Mouse (Mus musculus): Measurements from ENCODE around the gene Samd8. TPM values are rescaled to one million over a fixed set of nuclear protein-coding genes. Genes with fewer than 3 reads are reported as not detected.

The Samd8 gene
- polyA plus RNA-seq (2014; fragmentation: Nextera tagmentation; extraction: Ambion mirVana): 8.5 and 11.5 TPM in 2 replicates

DNA sequence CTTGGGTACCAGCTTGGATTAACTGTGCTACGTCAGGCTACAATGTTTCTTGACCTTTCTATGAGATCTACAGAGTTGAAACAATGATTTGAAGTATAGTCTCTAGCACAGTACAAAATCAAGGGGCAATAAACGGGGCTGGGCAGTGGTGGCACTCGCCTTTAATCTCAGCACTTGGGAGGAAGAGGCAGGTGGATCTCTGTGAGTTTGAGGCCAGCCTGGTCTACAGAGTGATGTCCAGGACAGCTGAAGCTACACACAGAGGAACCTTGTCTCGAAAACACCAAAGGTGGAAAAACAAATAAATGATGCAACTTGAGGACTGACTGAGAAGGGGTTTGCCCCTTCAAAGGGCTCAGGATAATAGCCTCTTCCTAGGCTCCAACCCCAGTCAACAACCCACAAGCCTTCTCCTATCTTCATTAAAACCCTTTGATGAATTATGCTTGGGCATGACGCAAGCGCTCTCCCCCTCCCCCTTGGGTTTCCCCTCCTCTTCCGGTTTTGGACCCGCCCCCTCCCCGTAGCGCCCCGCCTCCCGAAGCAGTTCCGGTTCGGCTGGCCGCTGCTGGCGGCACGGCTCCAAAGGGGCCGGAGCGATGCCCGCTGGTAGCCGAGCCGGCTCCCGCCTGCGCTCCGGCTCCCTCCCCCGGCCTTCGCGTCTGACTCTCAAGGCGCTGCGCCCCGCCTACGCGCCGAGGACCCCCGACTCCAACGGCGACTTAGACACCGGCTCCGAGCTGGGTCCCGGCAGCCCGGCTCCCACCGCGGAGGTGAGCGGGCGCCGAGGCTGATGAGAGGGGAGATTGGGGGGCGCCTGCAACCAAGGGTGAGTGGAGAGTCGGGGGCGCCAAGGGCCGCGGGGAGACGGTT lies at the start of gene Samd8:
Gene Samd8 (plus strand): TSS at position 524 of the 873 bp plus-strand sequence.
- Histone ChIP-seq H3K9me3 (ENCODE audit: control insufficient read depth, low read length) (no peaks in the 10 kb centered on the region), H3K9ac (ENCODE audit: low read length) (peak within 1 kb of the TSS; percentile 91), H3K36me3 (ENCODE audit: control insufficient read depth, insufficient read depth, low read length) (no peaks in the 10 kb centered on the region), H3K4me1 (ENCODE audit: control insufficient read depth in 2 of 2, insufficient read depth in 2 of 2, low read length in 2 of 2) (peaks cover 0 to 8% of the 10 kb centered on the region in 2 experiments; a peak in 2 of 4 replicates), H3K27ac (replicated peaks in 1 of 2; ENCODE audit: control insufficient read depth in 1 of 2, insufficient read depth in 1 of 2, low read depth in 2 of 2, low read length in 2 of 2) (peak within 1 kb of the TSS; percentile 73 to 87), H3K4me2 (ENCODE audit: low read length) (peak within 1 kb of the TSS; percentile 77), H3K4me3 (ENCODE audit: control insufficient read depth in 1 of 2, insufficient read depth in 1 of 2, low read depth in 1 of 2, low read length in 2 of 2) (peak within 1 kb of the TSS; percentile 89 to 100), H3K27me3 (ENCODE audit: control insufficient read depth, insufficient read depth, low read length) (no peaks in the 10 kb centered on the region)
- WGBS: 6% methylated on average over 52 of the region's 52 CpGs
- peak; percentile 82 for ATAC-seq (ENCODE audit: insufficient number of reproducible peaks, insufficient read depth, low FRiP score, low read depth)

- no peaks in the 10 kb centered on the region for H3K9me3 ChIP-seq (ENCODE audit: control insufficient read depth, low read length)
- H3K4me1 ChIP-seq (ENCODE audit: control insufficient read depth in 2 of 2, insufficient read depth in 2 of 2, low read length in 2 of 2): peaks cover 20 to 25% of the 10 kb centered on the region in 2 experiments
- no peaks in the 10 kb centered on the region for H3K27me3 ChIP-seq (ENCODE audit: control insufficient read depth, insufficient read depth, low read length)
- H3K4me2 ChIP-seq (ENCODE audit: low read length): 0 out of 2 replicates have a peak overlapping the region, but pooled peaks have one; percentile 10
- ATAC-seq (ENCODE audit: insufficient number of reproducible peaks, insufficient read depth, low FRiP score, low read depth): no peak
- H3K9ac ChIP-seq (ENCODE audit: low read length): no peak overlapping the region
- H3K36me3 ChIP-seq (ENCODE audit: control insufficient read depth, insufficient read depth, low read length): no peaks in the 10 kb centered on the region
- H3K27ac ChIP-seq (replicated peaks in 1 of 2; ENCODE audit: control insufficient read depth in 1 of 2, insufficient read depth in 1 of 2, low read depth in 2 of 2, low read length in 2 of 2): peak overlapping the region; percentile 8 to 30; a peak in 1 of 4 replicates
- no peak overlapping the region for H3K4me3 ChIP-seq (ENCODE audit: control insufficient read depth in 1 of 2, insufficient read depth in 1 of 2, low read depth in 1 of 2, low read length in 2 of 2)
- 64% methylated on average over 8 of the region's 8 CpGs for WGBS
Observed at GRCm38 (mm10) chr14:21702691-21703090, 47.6 kb upstream of the Samd8 start.

- Histone ChIP-seq H3K27ac (replicated peaks in 1 of 2; ENCODE audit: control insufficient read depth in 1 of 2, insufficient read depth in 1 of 2, low read depth in 2 of 2, low read length in 2 of 2) (peak overlapping the region; percentile 30 to 54; a peak in 3 of 4 replicates), H3K27me3 (ENCODE audit: control insufficient read depth, insufficient read depth, low read length) (no peaks in the 10 kb centered on the region), H3K9ac (ENCODE audit: low read length) (no peak overlapping the region; the same call in 1 of the 2 replicates), H3K4me2 (ENCODE audit: low read length) (0 out of 2 replicates have a peak overlapping the region, but pooled peaks have one; percentile 10), H3K36me3 (ENCODE audit: control insufficient read depth, insufficient read depth, low read length) (no peaks in the 10 kb centered on the region), H3K4me1 (ENCODE audit: control insufficient read depth in 2 of 2, insufficient read depth in 2 of 2, low read length in 2 of 2) (peaks cover 20 to 25% of the 10 kb centered on the region in 2 experiments), H3K4me3 (ENCODE audit: control insufficient read depth in 1 of 2, insufficient read depth in 1 of 2, low read depth in 1 of 2, low read length in 2 of 2) (no peak overlapping the region), H3K9me3 (ENCODE audit: control insufficient read depth, low read length) (no peaks in the 10 kb centered on the region)
- WGBS: 16% methylated on average over 5 of the region's 5 CpGs
- ATAC-seq (ENCODE audit: insufficient number of reproducible peaks, insufficient read depth, low FRiP score, low read depth): peak; percentile 69
Observed at GRCm38 (mm10) chr14:21703255-21703654, 47.1 kb upstream of the Samd8 start.

GRCm38 (mm10) chr14:21705462-21705861 lies 44.9 kb upstream of the Samd8 start:
- Histone ChIP-seq H3K9me3 (ENCODE audit: control insufficient read depth, low read length) (no peaks in the 10 kb centered on the region), H3K9ac (ENCODE audit: low read length) (no peak overlapping the region), H3K27ac (replicated peaks in 1 of 2; ENCODE audit: control insufficient read depth in 1 of 2, insufficient read depth in 1 of 2, low read depth in 2 of 2, low read length in 2 of 2) (no peak overlapping the region), H3K4me1 (ENCODE audit: control insufficient read depth in 2 of 2, insufficient read depth in 2 of 2, low read length in 2 of 2) (peaks cover 26 to 36% of the 10 kb centered on the region in 2 experiments), H3K4me3 (ENCODE audit: control insufficient read depth in 1 of 2, insufficient read depth in 1 of 2, low read depth in 1 of 2, low read length in 2 of 2) (no peak overlapping the region), H3K27me3 (ENCODE audit: control insufficient read depth, insufficient read depth, low read length) (no peaks in the 10 kb centered on the region), H3K36me3 (ENCODE audit: control insufficient read depth, insufficient read depth, low read length) (no peaks in the 10 kb centered on the region), H3K4me2 (ENCODE audit: low read length) (no peak overlapping the region)
- 90% methylated on average over 2 of the region's 2 CpGs for WGBS
- no peak for ATAC-seq (ENCODE audit: insufficient number of reproducible peaks, insufficient read depth, low FRiP score, low read depth)

DNA sequence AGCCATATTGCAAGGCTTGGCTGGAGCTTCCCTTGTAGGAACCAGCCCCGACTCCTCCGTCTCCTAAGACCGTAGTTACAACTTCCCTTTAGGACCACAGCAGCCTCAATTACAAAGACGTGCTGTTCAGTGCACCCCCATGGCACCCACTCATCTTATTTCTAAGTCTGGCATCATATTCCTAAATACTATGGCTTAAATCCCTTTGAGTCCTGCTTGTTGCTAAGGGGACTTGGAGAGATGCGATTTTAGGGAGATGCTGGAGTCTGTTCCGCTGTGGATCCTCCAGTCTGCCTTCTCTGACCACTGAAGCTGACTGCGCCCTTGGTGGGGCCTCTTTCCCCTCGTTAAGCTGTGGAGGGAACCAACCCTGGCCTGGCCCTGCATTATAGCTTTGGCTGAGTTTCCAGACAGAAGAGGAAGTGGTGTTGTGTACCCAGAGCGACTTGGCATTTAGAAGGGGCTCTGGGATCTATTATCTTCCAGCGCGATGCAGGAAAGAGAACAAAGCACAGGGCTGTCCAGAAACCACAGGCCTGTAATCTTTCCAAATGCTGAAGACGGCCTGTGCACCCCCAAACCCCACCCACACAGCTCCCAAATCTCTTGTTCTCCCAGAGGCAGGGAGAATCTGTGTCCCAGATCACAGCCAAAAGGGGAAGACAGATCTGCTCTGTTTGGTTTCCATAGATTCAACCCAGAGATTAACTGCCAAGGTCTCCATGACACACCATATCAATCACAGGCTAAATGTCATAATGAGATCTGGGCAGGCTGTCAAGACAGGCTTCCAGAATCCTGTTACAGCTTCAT lies 43.4 kb upstream of the Samd8 start:
- WGBS: 52% methylated on average over 12 of the region's 12 CpGs
- peak; percentile 57 for ATAC-seq (ENCODE audit: insufficient number of reproducible peaks, insufficient read depth, low FRiP score, low read depth)
- Histone ChIP-seq H3K4me2 (ENCODE audit: low read length) (no peak overlapping the region), H3K36me3 (ENCODE audit: control insufficient read depth, insufficient read depth, low read length) (no peaks in the 10 kb centered on the region), H3K4me3 (ENCODE audit: control insufficient read depth in 1 of 2, insufficient read depth in 1 of 2, low read depth in 1 of 2, low read length in 2 of 2) (no peak overlapping the region), H3K9me3 (ENCODE audit: control insufficient read depth, low read length) (no peaks in the 10 kb centered on the region), H3K27ac (replicated peaks in 1 of 2; ENCODE audit: control insufficient read depth in 1 of 2, insufficient read depth in 1 of 2, low read depth in 2 of 2, low read length in 2 of 2) (peak overlapping the region; percentile 67 to 70), H3K27me3 (ENCODE audit: control insufficient read depth, insufficient read depth, low read length) (no peaks in the 10 kb centered on the region), H3K4me1 (ENCODE audit: control insufficient read depth in 2 of 2, insufficient read depth in 2 of 2, low read length in 2 of 2) (peaks cover 26 to 36% of the 10 kb centered on the region in 2 experiments), H3K9ac (ENCODE audit: low read length) (no peak overlapping the region)

GRCm38 (mm10) chr14:21709545-21709944 lies 40.8 kb upstream of the Samd8 start:
- no peak for ATAC-seq (ENCODE audit: insufficient number of reproducible peaks, insufficient read depth, low FRiP score, low read depth)
- Histone ChIP-seq H3K4me2 (ENCODE audit: low read length) (no peak overlapping the region), H3K9me3 (ENCODE audit: control insufficient read depth, low read length) (no peaks in the 10 kb centered on the region), H3K36me3 (ENCODE audit: control insufficient read depth, insufficient read depth, low read length) (no peaks in the 10 kb centered on the region), H3K27ac (replicated peaks in 1 of 2; ENCODE audit: control insufficient read depth in 1 of 2, insufficient read depth in 1 of 2, low read depth in 2 of 2, low read length in 2 of 2) (peak overlapping the region in 1 of 2 experiments; percentile 17; a peak in 1 of 4 replicates), H3K27me3 (ENCODE audit: control insufficient read depth, insufficient read depth, low read length) (no peaks in the 10 kb centered on the region), H3K4me1 (ENCODE audit: control insufficient read depth in 2 of 2, insufficient read depth in 2 of 2, low read length in 2 of 2) (peaks cover 15 to 21% of the 10 kb centered on the region in 2 experiments), H3K9ac (ENCODE audit: low read length) (no peak overlapping the region), H3K4me3 (ENCODE audit: control insufficient read depth in 1 of 2, insufficient read depth in 1 of 2, low read depth in 1 of 2, low read length in 2 of 2) (no peak overlapping the region)
- WGBS: 53% methylated on average over 2 of the region's 2 CpGs

GRCm38 (mm10) chr14:21711231-21711630 lies 39.1 kb upstream of the Samd8 start:
- Histone ChIP-seq H3K36me3 (ENCODE audit: control insufficient read depth, insufficient read depth, low read length) (no peaks in the 10 kb centered on the region), H3K4me1 (ENCODE audit: control insufficient read depth in 2 of 2, insufficient read depth in 2 of 2, low read length in 2 of 2) (peaks cover 15 to 21% of the 10 kb centered on the region in 2 experiments), H3K4me3 (ENCODE audit: control insufficient read depth in 1 of 2, insufficient read depth in 1 of 2, low read depth in 1 of 2, low read length in 2 of 2) (no peak overlapping the region), H3K4me2 (ENCODE audit: low read length) (no peak overlapping the region), H3K27ac (replicated peaks in 1 of 2; ENCODE audit: control insufficient read depth in 1 of 2, insufficient read depth in 1 of 2, low read depth in 2 of 2, low read length in 2 of 2) (no peak overlapping the region), H3K9ac (ENCODE audit: low read length) (no peak overlapping the region), H3K9me3 (ENCODE audit: control insufficient read depth, low read length) (no peaks in the 10 kb centered on the region), H3K27me3 (ENCODE audit: control insufficient read depth, insufficient read depth, low read length) (no peaks in the 10 kb centered on the region)
- 74% methylated on average over 2 of the region's 2 CpGs for WGBS
- ATAC-seq (ENCODE audit: insufficient number of reproducible peaks, insufficient read depth, low FRiP score, low read depth): no peak

Measured in heart, embryonic 14.5 days (tissue).